Mouse (Mus musculus) retina, postnatal 1 day (tissue): Measurements from ENCODE around the gene Prr36.

Source experiments
- DNase-seq: peaks from one replicate; pipeline ENCODE4 v3.0.0-alpha.2; 2012

Prr36 gene

DNA sequence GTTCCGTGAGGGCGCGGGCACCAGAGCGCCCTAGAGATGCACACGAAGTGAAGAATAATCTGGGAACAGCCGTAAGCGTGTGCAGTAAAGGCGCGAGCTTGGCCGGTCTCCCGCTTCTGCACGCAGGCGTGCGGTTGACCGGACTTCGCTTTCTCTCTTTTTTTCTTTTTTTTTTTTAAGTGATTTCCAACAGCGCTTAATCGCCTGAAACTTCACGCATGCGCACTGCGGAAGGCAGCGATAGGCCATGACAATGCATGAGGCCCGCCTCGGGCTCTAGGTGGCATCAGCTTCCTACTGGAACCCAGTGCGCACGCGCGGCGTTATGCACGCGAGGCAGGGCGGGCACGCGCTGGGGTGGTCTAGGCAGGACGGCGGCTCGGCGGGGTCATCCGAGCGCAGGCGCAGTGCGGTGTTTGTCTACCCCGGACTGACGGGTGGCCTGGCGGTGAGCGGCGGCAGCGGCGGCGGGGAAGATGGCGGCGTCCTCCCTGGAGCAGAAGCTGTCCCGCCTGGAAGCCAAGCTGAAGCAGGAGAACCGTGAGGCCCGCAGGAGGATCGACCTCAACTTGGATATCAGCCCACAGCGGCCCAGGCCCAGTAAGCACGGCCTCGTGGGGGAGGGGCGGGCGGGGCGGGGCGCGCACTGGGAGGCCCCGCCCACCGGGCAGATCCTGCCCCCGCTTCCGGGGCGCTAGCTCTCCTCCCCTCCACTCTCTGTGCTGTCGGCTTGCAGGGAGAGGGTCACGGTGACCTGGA is 21.4 kb upstream of the Prr36 start, which contains the start of the genes Map2k7 and Gm49320:
TSS of gene Map2k7 (plus strand) at position 307 of the 759 bp plus-strand sequence.
TSS of gene Gm49320 (plus strand) at position 432 of the 759 bp plus-strand sequence.
- peak; percentile 100 for DNase-seq

DNA sequence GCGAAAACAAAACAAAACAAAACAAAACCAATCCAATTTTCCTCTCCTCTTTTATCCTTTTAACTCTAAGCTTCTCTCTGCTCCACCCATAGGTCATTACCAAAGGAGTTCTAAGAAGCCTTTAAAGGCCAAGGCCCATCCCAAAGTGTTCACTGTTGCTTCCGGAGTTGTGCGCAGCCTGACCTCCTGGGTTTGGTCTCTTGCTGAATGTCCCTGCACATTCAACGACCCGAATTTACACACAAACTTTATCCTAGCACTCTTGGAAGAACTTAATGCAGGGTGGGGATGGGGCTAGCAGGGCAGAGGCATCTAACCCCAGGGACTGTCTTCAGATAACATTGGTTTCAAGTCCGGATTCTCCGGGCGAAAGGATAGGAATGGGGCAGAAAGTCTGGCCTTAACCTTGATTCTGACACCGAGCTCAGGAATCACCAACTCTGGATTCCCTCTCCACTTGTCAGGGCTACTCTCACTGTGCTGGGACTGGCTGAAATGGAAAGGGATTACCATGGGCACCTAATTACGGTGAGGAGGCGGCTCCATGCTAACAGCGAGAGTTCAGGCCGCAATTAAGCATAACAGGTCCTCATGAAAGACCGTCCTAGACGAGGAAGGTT is 20.7 kb upstream of the Prr36 start:
- DNase-seq, result no peak

- DNase-seq, result no peak
Measured at GRCm38 (mm10) chr8:4230612-4231351, 13.5 kb upstream of the Prr36 start.

- no peak for DNase-seq
Measured at GRCm38 (mm10) chr8:4229784-4230183, 12.5 kb upstream of the Prr36 start.

- DNase-seq, result no peak
Measured at GRCm38 (mm10) chr8:4227919-4228318, 10.7 kb upstream of the Prr36 start.

GRCm38 (mm10) chr8:4226739-4227347 is 9.6 kb upstream of the Prr36 start, which contains the start of gene Lrrc8e:
Gene Lrrc8e, plus strand, starts transcription at chr8:4226827.
- DNase-seq, result peak; percentile 29

DNA sequence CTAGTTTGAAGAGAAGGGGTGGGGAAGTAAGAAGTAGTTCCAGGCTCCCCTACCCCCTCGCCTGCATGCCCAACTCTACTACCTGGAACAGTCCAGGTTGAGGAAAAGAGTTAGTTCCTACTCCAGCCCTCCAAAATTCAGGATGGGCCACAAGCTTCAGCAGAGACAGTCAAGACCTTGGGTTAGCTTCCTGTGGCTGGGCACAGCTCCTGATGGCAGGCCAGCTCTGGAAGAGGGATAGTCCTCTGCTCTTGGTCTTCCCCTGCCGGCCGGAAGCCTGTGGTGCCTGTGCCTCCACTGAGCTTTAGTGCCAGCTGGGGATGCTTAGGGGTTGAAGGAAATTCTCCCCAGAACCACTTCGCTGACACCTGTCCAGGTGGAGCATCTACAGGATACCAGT is 9.1 kb upstream of the Prr36 start:
- peak; percentile 24 for DNase-seq

DNA sequence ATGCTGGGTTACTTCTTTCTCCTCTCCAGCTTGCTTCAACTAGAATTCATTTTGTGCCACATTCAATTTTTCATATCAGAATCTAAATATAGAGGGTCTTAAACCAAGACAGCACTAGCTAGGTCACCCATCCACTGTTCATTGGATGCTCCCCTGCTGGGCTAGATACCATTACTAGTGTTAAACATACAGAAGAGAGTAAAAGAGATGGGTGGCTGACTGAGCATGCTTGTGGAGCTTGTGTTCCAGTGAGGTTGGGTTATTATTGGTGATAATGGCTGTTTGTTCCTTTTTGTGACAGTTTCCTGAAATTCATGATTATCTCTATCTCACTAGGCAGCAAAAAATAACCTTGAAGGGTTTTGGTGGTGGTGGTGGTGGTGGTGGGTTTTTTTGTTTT is 4.8 kb upstream of the Prr36 start:
- no peak for DNase-seq

DNA sequence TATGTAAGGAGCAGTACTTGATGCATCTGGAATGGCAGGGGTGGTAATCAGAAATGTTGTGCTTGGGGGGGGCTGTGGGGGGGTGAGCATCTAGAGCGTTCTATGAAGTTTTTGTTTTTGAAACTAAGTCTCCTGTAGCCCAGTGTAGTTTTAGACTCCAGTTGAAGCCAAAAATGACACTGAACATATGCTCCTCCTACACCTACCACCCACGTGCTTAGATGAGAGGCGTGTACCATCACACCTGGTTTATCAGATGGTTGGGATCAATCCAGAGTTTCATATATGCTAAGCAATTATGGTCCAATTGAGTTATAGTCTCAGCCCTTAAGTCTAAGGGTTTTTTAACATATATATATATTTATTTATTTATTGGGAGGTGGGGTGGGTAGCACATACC is 2.4 kb upstream of the Prr36 start:
- no peak for DNase-seq

GRCm38 (mm10) chr8:4216296-4216695 is 963 bp downstream of the Prr36 start:
- DNase-seq, result no peak

DNA sequence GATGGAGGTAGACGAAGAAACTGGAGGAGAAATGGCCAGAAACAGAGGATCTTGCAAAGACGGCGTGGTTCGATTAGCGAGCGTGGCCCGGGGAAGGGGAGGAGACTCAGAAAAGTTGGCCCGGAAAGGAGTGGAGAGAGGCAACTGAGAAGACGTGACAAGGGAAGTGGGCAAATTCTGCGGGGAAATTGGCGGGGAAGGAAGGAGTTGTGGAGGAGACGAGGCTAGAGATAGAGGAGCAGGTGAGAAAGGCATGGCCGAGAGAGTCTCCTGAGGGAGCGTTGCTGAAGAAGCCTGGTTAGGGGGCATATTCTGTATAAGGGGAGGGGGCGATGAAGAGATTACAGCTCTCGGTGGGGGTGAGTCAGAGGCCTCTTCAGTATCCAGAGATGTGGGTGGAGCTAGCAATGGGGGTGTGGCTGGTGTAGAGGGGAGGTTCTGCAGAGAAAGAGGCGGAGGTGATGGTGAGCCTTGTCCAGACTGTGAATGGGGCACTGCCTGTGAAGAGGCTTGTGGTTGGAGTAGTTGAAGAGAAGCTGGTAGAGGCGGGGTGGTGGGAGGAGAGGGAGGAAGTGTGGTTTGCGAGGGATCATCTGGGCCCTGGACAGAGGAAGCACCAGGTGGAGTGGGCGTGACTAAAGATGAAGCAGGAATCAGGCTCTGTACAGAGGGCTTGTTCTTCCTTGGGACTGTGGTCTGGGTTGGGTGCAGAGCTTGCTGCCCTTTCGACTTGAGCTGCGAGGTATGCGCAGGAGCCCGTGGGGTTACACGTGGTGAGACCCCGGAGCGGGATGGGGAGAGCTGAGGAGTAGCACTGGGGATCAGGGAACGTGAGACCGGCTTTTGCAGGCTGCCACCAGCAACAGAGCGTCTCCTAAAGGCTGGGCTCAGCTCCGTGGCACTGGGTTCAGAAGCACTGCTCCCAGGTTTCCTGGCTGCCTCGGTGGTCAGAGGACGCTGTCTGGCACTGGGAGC is 3.0 kb downstream of the Prr36 start:
- DNase-seq, result peak; percentile 70

DNA sequence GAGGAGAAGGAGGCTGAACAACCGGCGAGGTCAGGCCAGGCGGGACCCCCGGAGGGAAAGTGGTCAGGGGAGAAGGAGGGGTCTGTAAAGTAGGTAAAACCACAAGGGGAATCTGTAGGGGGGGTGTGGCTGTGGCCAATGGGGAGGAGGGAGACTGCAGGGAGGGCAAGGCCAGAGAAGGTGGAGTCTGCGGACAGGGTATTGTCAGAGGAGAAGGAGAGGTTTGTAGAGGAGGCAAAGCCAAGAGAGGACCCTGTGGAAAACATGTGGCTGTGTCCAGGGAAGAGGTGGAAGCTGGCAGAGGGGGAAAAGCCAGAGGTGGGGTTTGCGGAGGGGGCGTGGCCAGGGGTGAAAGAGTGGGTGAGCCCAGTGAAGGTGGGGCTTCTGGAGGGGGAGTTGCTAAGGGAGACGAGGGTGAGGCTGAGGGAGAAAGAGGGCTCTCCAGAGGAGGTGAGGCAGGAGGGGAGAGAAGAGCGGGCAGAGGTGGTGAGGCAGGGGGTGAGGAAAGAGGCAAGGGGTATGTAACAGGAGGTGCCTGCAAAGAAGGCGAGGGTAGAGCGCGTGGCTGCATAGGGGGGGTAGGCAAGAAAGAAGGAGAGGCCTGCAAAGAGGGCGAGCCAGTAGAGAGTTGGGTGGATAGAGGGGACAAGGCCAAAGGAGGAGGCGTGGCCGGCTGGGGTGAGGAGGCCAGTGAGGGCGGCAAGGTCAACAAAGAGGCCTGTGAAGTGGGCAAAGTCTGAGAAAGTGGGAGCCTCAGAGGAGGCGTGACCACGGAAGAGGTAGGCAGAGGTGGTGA is 3.9 kb downstream of the Prr36 start:
- peak; percentile 73 for DNase-seq

DNA sequence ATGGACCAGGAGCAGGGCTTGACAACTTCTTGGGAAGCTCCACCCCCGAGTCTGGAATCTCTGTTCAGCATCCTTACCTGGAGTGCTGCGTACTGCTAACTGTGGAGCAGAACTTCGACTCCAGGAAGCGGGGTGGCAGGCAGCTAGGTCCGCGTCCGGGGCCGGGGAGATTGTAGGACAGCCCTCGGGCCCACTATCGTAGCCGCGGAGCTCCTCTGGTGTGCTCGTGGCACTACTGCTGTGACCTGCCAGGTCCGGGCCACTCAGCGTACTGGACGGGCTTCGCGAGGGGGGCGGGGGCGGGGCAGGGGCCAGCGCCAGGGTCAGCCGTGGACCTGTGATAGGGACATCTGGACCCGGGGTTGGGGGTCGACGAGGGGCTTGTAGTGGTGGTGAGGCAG is 4.5 kb downstream of the Prr36 start:
- no peak for DNase-seq

DNA sequence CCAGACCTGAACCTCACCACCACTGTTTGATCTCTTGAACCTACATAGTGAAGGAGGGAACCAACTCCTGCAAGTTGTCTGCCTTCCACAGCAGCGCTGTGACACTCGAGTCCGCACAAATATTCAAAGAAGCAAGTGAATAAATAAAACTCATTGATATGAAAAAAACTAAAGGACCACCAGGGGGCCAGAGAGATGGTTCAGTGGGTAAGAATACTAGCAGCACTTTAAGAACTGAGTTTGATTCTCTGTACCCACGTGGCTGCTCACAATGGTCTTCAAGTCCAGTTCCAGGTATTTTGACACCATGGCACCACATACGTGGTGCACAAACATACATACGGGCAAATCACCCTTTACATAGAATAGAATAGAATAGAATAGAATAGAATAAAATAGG is 6.2 kb downstream of the Prr36 start:
- peak; percentile 31 for DNase-seq

GRCm38 (mm10) chr8:4207016-4207350 is 10.3 kb downstream of the Prr36 start:
- DNase-seq, result no peak

- DNase-seq, result no peak
Measured at GRCm38 (mm10) chr8:4206182-4207015, 10.9 kb downstream of the Prr36 start.

GRCm38 (mm10) chr8:4205246-4206123 is 11.8 kb downstream of the Prr36 start:
- no peak for DNase-seq

- no peak for DNase-seq
Measured at GRCm38 (mm10) chr8:4201321-4201720, 15.9 kb downstream of the Prr36 start.

DNA sequence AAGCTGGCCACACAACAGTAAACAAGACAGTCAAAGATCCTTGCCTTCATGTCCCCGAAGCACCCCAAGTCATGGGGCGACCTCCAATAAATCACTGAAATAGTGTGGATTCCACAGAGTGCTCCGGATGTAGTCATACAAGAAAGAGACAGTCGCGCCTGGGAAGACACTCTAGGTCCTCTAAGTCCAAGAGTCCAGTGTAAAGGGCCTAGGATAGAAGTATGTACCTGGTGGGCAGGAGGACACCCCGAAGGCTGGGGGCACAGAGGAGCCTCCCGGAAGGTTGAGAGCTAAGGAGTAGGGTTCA is 23.7 kb downstream of the Prr36 start:
- no peak for DNase-seq
